Mouse (Mus musculus): Measurements from ENCODE around the gene B4galt4.

DNA sequence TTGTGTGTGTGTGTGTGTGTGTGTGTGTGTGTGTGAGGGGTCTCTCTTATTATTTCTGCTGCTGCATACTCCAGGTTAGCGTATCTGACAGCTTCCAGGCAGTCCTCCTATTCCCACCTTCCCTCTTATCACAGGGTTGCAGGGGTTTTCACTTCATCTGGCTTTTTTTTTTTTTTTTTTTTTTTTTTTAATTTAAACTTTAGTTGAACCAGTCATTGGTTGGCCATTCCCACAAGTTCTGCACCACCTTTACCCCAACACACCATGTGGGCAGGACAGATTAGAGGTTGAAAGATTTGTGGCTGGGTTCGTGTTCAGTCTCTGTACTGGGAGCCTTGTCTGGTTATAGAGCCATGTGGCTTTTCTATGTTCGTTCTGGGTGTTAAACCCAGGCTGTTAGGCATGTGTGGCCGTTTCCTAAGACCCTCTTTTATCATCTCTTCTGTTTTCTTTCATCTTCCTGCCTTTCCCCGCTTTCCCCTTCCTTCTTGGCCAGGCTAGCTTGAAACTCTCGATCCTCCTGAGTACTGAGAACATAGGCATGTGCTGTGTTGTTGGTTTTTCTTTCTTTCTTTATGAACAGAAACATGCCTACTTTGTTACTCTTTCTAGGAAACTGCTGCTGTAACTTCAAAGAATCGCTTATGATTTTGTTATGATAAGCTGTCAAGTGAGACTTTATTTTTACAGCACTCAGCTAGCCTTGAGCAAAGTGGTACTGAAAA, 13.6 kb downstream of the B4galt4 start:
- TF ChIP-seq CTCF (conservative IDR thresholded peaks at IDR 0.05 in 1 of 2, IDR thresholded peaks at IDR 0.05 in 1 of 2; ENCODE audit: low read depth in 2 of 2, low read length in 2 of 2) (no peak), ZMIZ1 (IDR thresholded peaks at IDR 0.05; ENCODE audit: low read depth, low read length) (no peak), ETS1 (conservative IDR thresholded peaks at IDR 0.05; ENCODE audit: low read depth, low read length) (no peak), POLR2A (IDR thresholded peaks at IDR 0.05; ENCODE audit: low read depth, low read length) (no peak)

Data from CH12.LX (cell line).